Mouse (Mus musculus) yolk sac, embryonic 10.5 days (tissue): ENCODE data around the gene Ddr1.
"Not testable (repeated sequence)": the region's sequence is repeated elsewhere in the genome, so short reads cannot be mapped to it uniquely, and the experiment has no call there.

Source experiments
- DNase-seq: peaks from one replicate; pipeline ENCODE4 v3.0.0-alpha.2; 2017; ENCODE audit warnings: low spot score

The Ddr1 gene

GRCm38 (mm10) chr17:35704621-35705464 is at the start of gene Ddr1:
Ddr1 (minus strand) TSS chr17:35704621.
- DNase-seq: peak; percentile 71

- no peak for DNase-seq
These were observed 49.2 kb upstream of the Ddr1 start for GRCm38 (mm10) chr17:35753668-35754067.

- DNase-seq: no peak
These were observed 47.9 kb upstream of the Ddr1 start for GRCm38 (mm10) chr17:35752221-35752811.

GRCm38 (mm10) chr17:35749685-35750084 is 45.3 kb upstream of the Ddr1 start:
- DNase-seq: no peak

- DNase-seq: no peak
These were observed 39.9 kb upstream of the Ddr1 start for GRCm38 (mm10) chr17:35744361-35744760.

- DNase-seq: no peak
These were observed 38.5 kb upstream of the Ddr1 start for GRCm38 (mm10) chr17:35742948-35743347.

- peak; percentile 35 for DNase-seq
These were observed 37.3 kb upstream of the Ddr1 start for GRCm38 (mm10) chr17:35741589-35742226.

GRCm38 (mm10) chr17:35740276-35740880 is 36.0 kb upstream of the Ddr1 start:
- DNase-seq: no peak

- peak; percentile 72 for DNase-seq
These were observed 35.3 kb upstream of the Ddr1 start for GRCm38 (mm10) chr17:35739675-35740074.

GRCm38 (mm10) chr17:35737743-35738142 is 33.3 kb upstream of the Ddr1 start:
- peak; percentile 71 for DNase-seq

- DNase-seq: peak; percentile 53
These were observed 32.0 kb upstream of the Ddr1 start for GRCm38 (mm10) chr17:35736280-35736960.

GRCm38 (mm10) chr17:35734478-35734877 is 30.1 kb upstream of the Ddr1 start:
- no peak for DNase-seq

GRCm38 (mm10) chr17:35733398-35733797 is 29.0 kb upstream of the Ddr1 start:
- DNase-seq: no peak

GRCm38 (mm10) chr17:35731431-35732145 is 27.2 kb upstream of the Ddr1 start:
- DNase-seq: no peak

GRCm38 (mm10) chr17:35730112-35730511 is 25.7 kb upstream of the Ddr1 start:
- not testable (repeated sequence) for DNase-seq

GRCm38 (mm10) chr17:35728821-35729220 is 24.4 kb upstream of the Ddr1 start:
- no peak for DNase-seq

GRCm38 (mm10) chr17:35727471-35728205 is 23.2 kb upstream of the Ddr1 start:
- no peak for DNase-seq

- no peak for DNase-seq
These were observed 22.6 kb upstream of the Ddr1 start for GRCm38 (mm10) chr17:35727028-35727427.

- peak; percentile 87 for DNase-seq
These were observed 21.1 kb upstream of the Ddr1 start for GRCm38 (mm10) chr17:35725286-35726232.
